Mouse (Mus musculus) forebrain, embryonic 13.5 days (tissue): ENCODE measurements around the gene Nfam1. TPM values are rescaled to one million over a fixed set of nuclear protein-coding genes. Genes with fewer than 3 reads are reported as not detected.

ENCODE experiments used
- ATAC-seq: fragments of 200-750 bp; cut with Nextera tagmentation; 2 replicates; pipeline ENCODE4 v1.8.0; 2017
- H3K27ac ChIP-seq: fragments of 300-500 bp; sonication (generic); 2 replicates; pipeline ENCODE4 v1.5.1; 2015; ENCODE audit warnings: inconsistent platforms, mild to moderate bottlenecking, moderate library complexity
- H3K27me3 ChIP-seq: fragments of 300-500 bp; sonication (generic); 2 replicates; pipeline ENCODE4 v1.6.1; 2015; ENCODE audit warnings: mild to moderate bottlenecking, inconsistent platforms
- H3K36me3 ChIP-seq: fragments of 300-500 bp; sonication (generic); 2 replicates; pipeline ENCODE4 v1.6.1; 2015; ENCODE audit warnings: mild to moderate bottlenecking, inconsistent platforms; ENCODE audit not compliant: poor library complexity, severe bottlenecking
- H3K4me1 ChIP-seq: fragments of 300-500 bp; sonication (generic); 2 replicates; pipeline ENCODE4 v1.6.1; 2015; ENCODE audit warnings: inconsistent platforms
- H3K4me2 ChIP-seq: fragments of 300-500 bp; sonication (generic); 2 replicates; pipeline ENCODE4 v1.6.1; 2015; ENCODE audit warnings: inconsistent platforms, mild to moderate bottlenecking, moderate library complexity
- H3K4me3 ChIP-seq: fragments of 300-500 bp; sonication (generic); 2 replicates; pipeline ENCODE4 v1.5.1; 2015; ENCODE audit warnings: mild to moderate bottlenecking, inconsistent platforms
- H3K9ac ChIP-seq: fragments of 300-500 bp; sonication (generic); 2 replicates; pipeline ENCODE4 v1.6.1; 2015; ENCODE audit warnings: mild to moderate bottlenecking, inconsistent platforms
- H3K9me3 ChIP-seq: fragments of 300-500 bp; sonication (generic); replicated peaks from 2 replicates; pipeline ENCODE4 v1.6.1; 2016; ENCODE audit warnings: inconsistent platforms
- WGBS: fragments of 180-500 bp; shearing (Covaris S2); methylation state at CpG from one replicate; pipeline ENCODE4 v1.1.7; 2015; 5-methylcytosine and 5-hydroxymethylcytosine counted together
- polyA plus RNA-seq: library from polyadenylated mRNA; unstranded; fragments of >200 nt; fragmentation: Nextera tagmentation; extraction: Ambion mirVana; gene quantifications from 2 replicates; pipeline ENCODE4 v1.2.1, GENCODE M21; 2015

Gene Nfam1
- polyA plus RNA-seq, 1 experiment from 2014 or later: 1.5 TPM

DNA sequence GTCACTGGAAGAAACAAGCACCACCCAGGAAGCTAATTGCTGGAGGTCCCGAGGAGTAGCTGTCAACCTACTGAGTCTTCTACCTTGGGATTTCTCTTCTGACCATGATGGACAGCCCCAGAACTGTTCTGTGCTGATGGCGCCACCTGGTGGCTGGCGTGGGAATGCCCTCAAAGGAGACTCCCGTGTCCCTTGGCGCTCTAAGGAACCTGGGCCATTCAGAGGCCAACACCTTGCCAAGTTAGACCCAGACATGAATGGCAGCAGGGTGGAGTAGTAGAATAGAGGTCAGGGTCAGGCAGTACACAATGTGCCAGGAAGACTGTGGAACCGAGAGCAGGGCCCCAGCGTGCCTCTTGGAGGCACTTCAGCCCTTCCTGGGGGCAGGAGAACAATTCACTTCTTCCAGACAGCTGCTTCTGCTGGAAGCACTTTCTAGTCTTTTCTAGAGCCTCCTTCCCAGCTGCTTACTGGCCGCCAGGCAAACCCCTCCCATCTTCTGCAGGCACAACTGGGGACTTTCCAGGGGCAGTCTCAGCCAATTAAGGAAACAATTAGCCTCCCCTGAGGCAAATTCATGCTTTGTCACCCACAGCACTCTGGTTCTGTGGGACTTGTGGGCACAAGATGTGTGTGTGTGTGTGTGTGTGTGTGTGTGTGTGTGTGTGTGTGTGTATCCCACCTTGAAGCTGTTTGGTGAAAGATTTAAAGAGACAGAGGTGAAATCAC, 4.8 kb upstream of the Nfam1 start:
- Histone ChIP-seq H3K9me3 (no peaks in the 10 kb centered on the region), H3K27ac (peak overlapping the region; percentile 63), H3K4me1 (peaks cover 79% of the 10 kb centered on the region), H3K27me3 (peaks cover 3% of the 10 kb centered on the region; the same call in 1 of the 2 replicates), H3K4me2 (no peak overlapping the region), H3K4me3 (no peak overlapping the region), H3K9ac (no peak overlapping the region), H3K36me3 (no peaks in the 10 kb centered on the region)
- peak; percentile 41; the same call in 1 of the 2 replicates for ATAC-seq
- under 1% methylated on average over 8 of the region's 8 CpGs for WGBS

DNA sequence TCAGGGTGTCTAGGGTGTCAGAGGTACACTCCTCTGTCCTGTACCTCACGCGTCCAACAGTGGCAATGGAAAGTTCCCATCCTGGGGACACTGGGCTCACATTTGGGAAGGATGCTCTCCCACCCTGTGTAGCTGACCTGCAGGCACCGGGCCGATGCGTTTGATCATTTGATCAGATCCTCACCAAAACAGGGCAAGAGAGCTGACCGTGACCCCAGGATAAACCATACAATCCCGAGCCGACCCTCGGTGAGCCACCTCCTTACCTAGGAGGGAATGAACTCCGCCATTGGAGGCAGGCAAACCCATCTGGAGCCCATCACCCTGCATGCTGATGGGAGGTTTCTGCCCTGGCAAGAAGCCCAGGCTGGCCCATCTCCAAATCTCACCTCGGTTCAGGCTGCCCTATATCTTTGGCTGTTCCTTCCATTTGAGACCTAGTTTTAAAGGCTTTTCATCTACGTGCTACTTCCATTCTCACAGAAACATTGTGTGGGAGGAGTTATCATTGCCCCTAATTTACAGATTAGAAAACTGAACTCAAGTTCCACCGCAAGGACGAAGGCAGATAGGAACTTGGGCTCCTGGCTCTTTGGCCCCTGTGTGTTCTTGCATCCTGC, 3.9 kb upstream of the Nfam1 start:
- Histone ChIP-seq H3K27ac (peak overlapping the region; percentile 63), H3K4me2 (peak overlapping the region; percentile 9; the same call in 1 of the 2 replicates), H3K9ac (no peak overlapping the region), H3K9me3 (no peaks in the 10 kb centered on the region), H3K4me1 (peaks cover 78% of the 10 kb centered on the region), H3K27me3 (peaks cover 3% of the 10 kb centered on the region; the same call in 1 of the 2 replicates), H3K4me3 (no peak overlapping the region), H3K36me3 (no peaks in the 10 kb centered on the region)
- WGBS: 62% methylated on average over 14 of the region's 14 CpGs
- ATAC-seq: peak; percentile 28; the same call in 1 of the 2 replicates

GRCm38 (mm10) chr15:83036089-83036488, 3.0 kb upstream of the Nfam1 start:
- H3K4me1 ChIP-seq: peaks cover 71% of the 10 kb centered on the region
- WGBS: 63% methylated on average over 7 of the region's 7 CpGs

GRCm38 (mm10) chr15:83034275-83034977, 1.3 kb upstream of the Nfam1 start:
- Histone ChIP-seq H3K36me3 (no peaks in the 10 kb centered on the region), H3K4me2 (peak overlapping the region; percentile 50), H3K4me1 (peaks cover 73% of the 10 kb centered on the region), H3K27ac (peak overlapping the region; percentile 73), H3K4me3 (peak overlapping the region; percentile 14; the same call in 1 of the 2 replicates), H3K9me3 (no peaks in the 10 kb centered on the region), H3K27me3 (peaks cover 7% of the 10 kb centered on the region; the same call in 1 of the 2 replicates), H3K9ac (peak overlapping the region; percentile 30)
- ATAC-seq: peak; percentile 75
- 4% methylated on average over 17 of the region's 17 CpGs for WGBS

More at GRCm38 (mm10) chr15:83036089-83036488, 3.0 kb upstream of the Nfam1 start:
- peaks cover 7% of the 10 kb centered on the region; the same call in 1 of the 2 replicates for H3K27me3 ChIP-seq
- no peaks in the 10 kb centered on the region for H3K9me3 ChIP-seq
- no peak for ATAC-seq
- no peak overlapping the region for H3K27ac ChIP-seq
- H3K9ac ChIP-seq: no peak overlapping the region
- no peak overlapping the region for H3K4me3 ChIP-seq
- no peak overlapping the region for H3K4me2 ChIP-seq
- H3K36me3 ChIP-seq: no peaks in the 10 kb centered on the region

DNA sequence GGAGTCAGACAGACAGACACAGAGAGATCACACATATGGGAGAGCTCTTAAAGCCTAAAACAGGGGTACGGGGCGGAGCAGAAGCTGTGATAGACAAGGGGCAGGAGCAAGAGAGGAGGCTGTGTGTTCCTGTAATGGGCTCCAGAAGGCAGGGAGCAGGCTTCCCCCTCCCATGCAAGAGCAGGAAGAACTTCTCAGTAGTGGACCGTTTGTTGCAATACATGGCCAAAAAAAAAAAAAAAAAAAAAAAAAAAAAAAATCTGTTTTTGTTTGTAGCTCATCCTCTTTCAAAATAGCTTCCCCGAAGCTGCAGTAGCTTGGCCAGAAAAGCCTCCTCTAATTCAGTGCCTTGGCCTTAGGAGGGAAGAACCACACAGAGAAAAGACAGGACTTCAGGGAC, 2.2 kb downstream of the Nfam1 start:
- no peaks in the 10 kb centered on the region for H3K36me3 ChIP-seq
- ATAC-seq: no peak
- H3K4me1 ChIP-seq: peaks cover 52% of the 10 kb centered on the region
- peaks cover 10% of the 10 kb centered on the region; the same call in 1 of the 2 replicates for H3K27me3 ChIP-seq
- no peaks in the 10 kb centered on the region for H3K9me3 ChIP-seq
- no peak overlapping the region for H3K4me2 ChIP-seq
- no peak overlapping the region for H3K27ac ChIP-seq
- WGBS: 63% methylated on average over 4 of the region's 4 CpGs
- H3K9ac ChIP-seq: no peak overlapping the region
- no peak overlapping the region for H3K4me3 ChIP-seq

- Histone ChIP-seq H3K27me3 (peaks cover 10% of the 10 kb centered on the region; the same call in 1 of the 2 replicates), H3K4me3 (no peak overlapping the region), H3K9ac (peak overlapping the region; percentile 45), H3K27ac (peak overlapping the region; percentile 54; the same call in 1 of the 2 replicates), H3K36me3 (no peaks in the 10 kb centered on the region), H3K4me2 (no peak overlapping the region), H3K9me3 (no peaks in the 10 kb centered on the region), H3K4me1 (peaks cover 54% of the 10 kb centered on the region)
- 25% methylated on average over 11 of the region's 11 CpGs for WGBS
- no peak; the same call in 1 of the 2 replicates for ATAC-seq
Measured at GRCm38 (mm10) chr15:83029725-83030718, 3.1 kb downstream of the Nfam1 start.

- no peak overlapping the region for H3K9ac ChIP-seq
- no peak overlapping the region for H3K4me3 ChIP-seq
- H3K27ac ChIP-seq: no peak overlapping the region
- 0 out of 2 replicates have a peak, but pooled peaks cover 2% of the 10 kb centered on the region for H3K27me3 ChIP-seq
- H3K4me1 ChIP-seq: peaks cover 39% of the 10 kb centered on the region
- no peak overlapping the region for H3K4me2 ChIP-seq
- ATAC-seq: no peak
- 55% methylated on average over 8 of the region's 8 CpGs for WGBS
- no peaks in the 10 kb centered on the region for H3K9me3 ChIP-seq
- no peaks in the 10 kb centered on the region for H3K36me3 ChIP-seq
Measured at GRCm38 (mm10) chr15:83026129-83026528, 7.0 kb downstream of the Nfam1 start.

- no peaks in the 10 kb centered on the region for H3K9me3 ChIP-seq
- no peak for ATAC-seq
- WGBS: 27% methylated on average over 25 of the region's 25 CpGs
- no peak overlapping the region for H3K4me2 ChIP-seq
- H3K27ac ChIP-seq: no peak overlapping the region
- H3K36me3 ChIP-seq: no peaks in the 10 kb centered on the region
- peaks cover 32% of the 10 kb centered on the region for H3K4me1 ChIP-seq
- H3K27me3 ChIP-seq: 0 out of 2 replicates have a peak, but pooled peaks cover 5% of the 10 kb centered on the region
- H3K4me3 ChIP-seq: no peak overlapping the region
- H3K9ac ChIP-seq: no peak overlapping the region
Measured at GRCm38 (mm10) chr15:83025041-83025760, 7.9 kb downstream of the Nfam1 start.

GRCm38 (mm10) chr15:83022947-83023346, 10.2 kb downstream of the Nfam1 start:
- no peak overlapping the region for H3K4me2 ChIP-seq
- WGBS: 18% methylated on average over 8 of the region's 8 CpGs

GRCm38 (mm10) chr15:83010990-83011664, 22.0 kb downstream of the Nfam1 start:
- Histone ChIP-seq H3K27ac (peak overlapping the region; percentile 63), H3K36me3 (no peaks in the 10 kb centered on the region), H3K4me2 (peak overlapping the region; percentile 47), H3K9me3 (no peaks in the 10 kb centered on the region), H3K27me3 (peaks cover 66% of the 10 kb centered on the region), H3K4me3 (no peak overlapping the region; the same call in 1 of the 2 replicates), H3K4me1 (peaks cover 41% of the 10 kb centered on the region), H3K9ac (0 out of 2 replicates have a peak overlapping the region, but pooled peaks have one; percentile 46)
- ATAC-seq: peak; percentile 92
- WGBS: 3% methylated on average over 15 of the region's 15 CpGs

More at GRCm38 (mm10) chr15:83022947-83023346, 10.2 kb downstream of the Nfam1 start:
- H3K4me1 ChIP-seq: peaks cover 31% of the 10 kb centered on the region
- 0 out of 2 replicates have a peak, but pooled peaks cover 5% of the 10 kb centered on the region for H3K27me3 ChIP-seq
- no peak overlapping the region for H3K27ac ChIP-seq
- H3K9ac ChIP-seq: no peak overlapping the region
- no peak overlapping the region for H3K4me3 ChIP-seq
- no peaks in the 10 kb centered on the region for H3K36me3 ChIP-seq
- H3K9me3 ChIP-seq: no peaks in the 10 kb centered on the region
- ATAC-seq: no peak
